Mouse (Mus musculus): ENCODE results near the gene Arl5a.
A peak's percentile ranks its signal among the peaks of the same experiment; 100 is the strongest.

Gene Arl5a

DNA sequence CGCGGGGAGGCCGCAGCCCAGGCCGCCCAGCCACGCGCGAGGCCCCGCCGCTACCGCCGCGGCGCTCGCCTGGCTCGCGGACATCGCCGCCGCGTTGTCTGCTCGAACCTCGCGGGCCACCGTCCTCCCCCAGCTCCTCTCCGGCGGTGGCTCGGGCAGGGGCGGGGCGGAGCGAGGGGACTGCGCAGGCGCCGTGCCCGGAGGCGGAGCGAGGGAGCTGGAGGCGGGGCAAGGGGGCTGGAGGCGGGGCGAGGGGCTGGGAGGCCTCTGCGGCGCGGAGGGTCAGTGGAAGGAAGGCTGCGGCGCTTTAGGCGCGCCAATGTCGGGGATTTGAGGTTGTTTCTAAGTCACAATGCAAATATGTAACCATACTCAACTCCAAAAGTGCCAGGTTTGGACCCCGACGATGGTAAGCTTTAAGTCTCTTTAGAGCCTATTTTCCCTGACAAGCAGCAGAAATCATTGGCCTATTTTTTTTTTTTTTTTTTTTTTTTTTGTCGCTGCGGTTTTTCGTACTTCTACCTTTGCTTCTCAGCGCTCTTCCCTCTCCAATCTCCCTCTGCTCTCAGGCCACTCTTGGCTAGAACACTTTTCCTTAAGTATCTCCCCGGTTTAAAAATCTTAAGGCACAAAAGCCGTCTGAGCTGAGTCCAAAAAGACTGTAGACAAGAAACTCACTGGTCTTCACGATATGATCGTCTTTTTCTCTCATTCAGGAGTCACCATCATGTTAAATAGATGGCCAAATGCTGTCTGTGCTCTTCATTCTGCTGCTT, at the start of gene Arl5a:
TSS of gene Arl5a (minus strand) at position 155 of the 776 bp plus-strand sequence.
- peak; percentile 98 for DNase-seq (ENCODE audit: low spot score)

DNA sequence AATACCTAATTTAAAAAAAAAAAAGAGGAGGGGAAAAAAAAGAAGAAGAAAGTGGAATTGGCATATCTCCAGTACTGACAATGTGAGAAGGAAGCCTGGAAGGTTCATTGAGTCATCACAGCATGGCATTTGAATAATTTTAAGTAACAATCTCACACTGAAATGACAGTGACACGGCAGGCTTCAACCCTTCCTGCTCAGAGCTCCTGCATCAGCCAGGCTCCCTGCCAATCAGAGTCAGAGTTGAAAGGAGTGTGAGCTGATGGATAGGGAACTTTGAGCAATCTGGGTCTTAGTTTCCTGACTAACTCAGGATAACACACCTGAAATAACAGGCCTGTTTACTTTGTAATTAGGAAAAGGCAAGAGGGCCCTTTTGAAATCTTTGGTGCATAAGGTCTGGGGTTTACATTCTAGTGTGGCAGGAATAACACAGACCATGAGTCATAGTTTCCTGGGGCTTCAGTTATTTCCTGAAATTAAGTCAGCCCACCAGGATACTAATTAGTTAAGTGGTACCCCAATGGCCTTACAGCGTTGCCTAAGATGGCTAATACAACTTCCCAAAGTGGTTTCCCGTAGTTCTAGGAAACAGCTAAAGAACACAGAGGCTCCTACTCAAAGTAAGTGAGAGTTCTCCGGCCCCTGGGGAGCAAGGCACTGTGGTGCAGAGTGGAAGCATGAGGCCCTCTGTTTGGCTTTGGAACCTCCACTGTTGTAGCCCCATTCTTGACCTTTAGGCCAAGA, 47.0 kb upstream of the Arl5a start:
- no peak for DNase-seq (ENCODE audit: low spot score)

DNA sequence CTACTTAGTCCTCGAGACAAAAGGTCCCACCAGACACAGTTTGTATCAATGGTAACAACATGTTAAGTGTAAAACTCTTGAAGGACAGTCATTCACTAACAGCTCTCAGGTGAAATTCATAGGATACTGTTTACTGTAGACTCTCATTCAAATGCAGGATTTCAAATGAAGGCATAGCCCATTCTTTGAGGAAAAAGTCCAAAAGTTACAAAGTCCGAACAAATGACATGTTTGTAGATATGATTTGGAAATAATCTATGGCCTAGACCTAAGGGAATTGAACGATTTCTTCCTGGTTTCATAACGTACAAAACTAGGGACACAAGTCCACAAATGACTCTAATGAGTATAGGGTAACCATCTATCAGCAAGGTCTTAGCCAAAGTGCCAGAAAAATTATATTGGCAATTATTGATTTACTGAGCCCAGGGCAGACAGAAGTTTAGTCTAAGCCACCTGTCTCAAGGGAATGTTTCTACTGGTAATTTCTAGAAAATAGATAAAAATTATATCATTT, 45.4 kb upstream of the Arl5a start:
- no peak for DNase-seq (ENCODE audit: low spot score)

GRCm38 (mm10) chr2:52467629-52468028, 42.9 kb upstream of the Arl5a start:
- no peak for DNase-seq (ENCODE audit: low spot score)

- no peak for DNase-seq (ENCODE audit: low spot score)
Observed at GRCm38 (mm10) chr2:52461206-52461967, 36.7 kb upstream of the Arl5a start.

DNA sequence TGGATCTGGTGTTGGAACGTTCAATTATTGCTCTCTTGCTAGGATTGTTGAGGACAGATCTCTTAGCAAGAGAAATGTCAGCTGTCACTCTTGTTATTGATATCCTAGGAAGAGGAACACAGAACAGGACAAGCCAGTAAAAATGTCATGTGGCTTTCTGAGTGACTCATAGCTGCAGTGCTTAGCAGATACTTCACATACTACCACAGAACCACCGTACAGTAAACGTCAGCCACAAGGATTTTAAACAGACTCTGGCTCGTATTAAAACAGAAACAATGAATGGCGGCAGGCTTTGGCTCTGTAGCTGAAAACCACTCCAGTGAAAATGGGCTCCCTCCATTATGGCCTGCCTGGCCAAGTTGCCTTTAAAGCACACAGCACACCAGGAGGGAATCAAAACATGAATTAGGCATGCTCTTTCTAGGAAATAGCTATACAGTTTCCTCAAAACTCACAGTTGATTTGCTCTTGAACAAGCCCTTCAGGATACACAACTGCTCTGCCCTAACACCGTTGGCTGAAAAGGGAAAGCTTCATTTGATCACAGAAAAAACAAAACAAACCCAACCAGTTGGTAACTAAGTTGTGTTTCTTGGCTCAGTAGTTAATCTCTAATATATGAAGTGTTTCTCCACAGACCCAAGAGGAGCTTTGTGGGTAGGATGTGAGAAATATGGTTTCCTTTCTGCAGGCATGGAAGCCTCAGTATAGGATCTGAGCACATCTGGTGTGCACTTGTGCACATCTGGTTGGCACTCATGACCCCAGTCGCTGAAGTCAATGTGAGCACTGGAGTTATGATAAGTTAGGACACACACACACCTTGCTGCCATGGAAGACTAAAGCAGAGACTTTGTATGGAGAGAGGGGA, 31.1 kb upstream of the Arl5a start:
- DNase-seq (ENCODE audit: low spot score): no peak

DNA sequence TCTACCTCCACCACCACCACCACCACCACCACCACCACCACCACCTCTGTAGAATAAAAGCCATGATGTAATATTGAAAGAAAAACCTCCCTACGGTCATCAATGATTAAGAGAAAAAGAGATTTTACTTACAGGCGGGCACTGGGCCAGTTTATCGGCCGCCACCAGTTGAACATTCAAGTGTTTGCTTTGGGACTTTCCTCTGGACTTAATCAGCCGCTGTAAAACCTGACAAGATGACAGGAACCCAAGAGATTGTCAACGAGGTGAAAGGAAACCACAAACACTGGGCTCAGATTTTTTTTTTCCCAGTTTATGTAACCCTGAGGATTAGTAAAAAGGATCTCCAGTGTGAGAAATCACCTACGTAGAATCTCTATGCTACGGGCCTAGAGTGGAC, 25.1 kb upstream of the Arl5a start:
- DNase-seq (ENCODE audit: low spot score): no peak

- no peak for DNase-seq (ENCODE audit: low spot score)
Observed at GRCm38 (mm10) chr2:52448916-52449315, 24.2 kb upstream of the Arl5a start.

- DNase-seq (ENCODE audit: low spot score): no peak
Observed at GRCm38 (mm10) chr2:52446648-52447047, 21.9 kb upstream of the Arl5a start.

GRCm38 (mm10) chr2:52442125-52442524, 17.4 kb upstream of the Arl5a start:
- DNase-seq (ENCODE audit: low spot score): no peak

DNA sequence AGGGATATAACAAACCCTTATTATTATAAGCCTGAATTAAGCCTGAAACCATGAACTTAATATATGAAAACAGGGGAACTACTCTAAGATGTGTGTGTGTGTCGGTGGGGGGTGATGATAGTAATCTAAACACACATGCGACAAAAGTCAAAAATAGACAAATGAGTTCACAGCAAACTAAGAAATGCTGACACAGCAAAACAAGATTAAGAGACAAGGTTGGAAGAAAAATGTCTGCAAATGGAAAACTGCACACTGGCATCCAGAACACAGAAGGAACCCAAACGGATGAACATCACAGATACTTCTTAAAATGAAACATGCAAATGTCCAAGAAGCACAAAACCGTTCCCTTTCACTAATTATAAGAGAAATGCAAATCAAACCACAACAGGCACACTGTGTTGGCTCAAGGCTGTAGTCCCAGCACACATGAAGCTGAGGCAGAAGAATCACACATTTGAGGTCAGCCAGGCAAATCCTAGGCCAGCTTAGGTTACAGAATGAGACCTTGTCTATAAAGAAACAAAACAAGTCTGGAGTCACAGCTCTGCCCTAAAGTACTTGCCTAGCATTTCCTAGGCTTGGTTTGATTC, 15.8 kb upstream of the Arl5a start:
- DNase-seq (ENCODE audit: low spot score): no peak

DNA sequence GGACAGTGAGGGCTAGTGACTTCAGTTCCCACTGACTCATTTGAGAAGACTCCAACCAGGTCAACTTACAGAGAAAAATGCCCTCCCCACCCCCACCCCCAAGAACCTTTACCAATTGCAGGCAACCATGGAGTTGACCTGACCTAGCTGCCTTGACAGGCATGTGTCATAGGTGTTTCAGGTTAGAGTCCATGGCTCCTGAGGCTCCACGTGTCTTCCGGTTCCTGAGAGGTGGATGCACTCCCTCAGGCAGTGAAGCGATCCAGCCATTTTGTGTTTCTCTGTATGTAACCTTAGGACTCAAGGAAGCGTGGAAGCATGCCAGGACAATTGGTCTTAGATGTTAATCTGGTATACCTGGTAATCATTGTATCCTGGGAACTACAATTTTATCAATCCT, 13.7 kb upstream of the Arl5a start:
- no peak for DNase-seq (ENCODE audit: low spot score)

DNA sequence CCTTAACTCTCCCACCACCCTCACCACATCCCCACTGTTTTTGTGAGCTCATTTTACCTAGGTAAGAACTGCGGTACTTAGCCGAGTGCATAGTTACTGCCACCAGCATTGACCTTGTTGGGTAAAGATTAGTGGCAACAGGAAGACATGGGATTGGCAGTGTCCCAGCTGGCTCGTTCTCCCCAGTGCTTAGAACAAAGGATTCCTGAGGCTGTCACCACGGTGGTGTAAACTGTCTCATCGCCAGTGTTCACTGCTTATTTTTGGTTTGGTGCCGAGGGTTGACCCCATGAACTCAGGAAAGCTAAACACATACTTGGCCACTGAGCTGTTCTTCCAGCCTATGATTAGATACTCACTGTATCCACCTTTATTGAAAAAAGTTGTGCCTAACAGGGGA, 13.3 kb upstream of the Arl5a start:
- DNase-seq (ENCODE audit: low spot score): peak; percentile 29

DNA sequence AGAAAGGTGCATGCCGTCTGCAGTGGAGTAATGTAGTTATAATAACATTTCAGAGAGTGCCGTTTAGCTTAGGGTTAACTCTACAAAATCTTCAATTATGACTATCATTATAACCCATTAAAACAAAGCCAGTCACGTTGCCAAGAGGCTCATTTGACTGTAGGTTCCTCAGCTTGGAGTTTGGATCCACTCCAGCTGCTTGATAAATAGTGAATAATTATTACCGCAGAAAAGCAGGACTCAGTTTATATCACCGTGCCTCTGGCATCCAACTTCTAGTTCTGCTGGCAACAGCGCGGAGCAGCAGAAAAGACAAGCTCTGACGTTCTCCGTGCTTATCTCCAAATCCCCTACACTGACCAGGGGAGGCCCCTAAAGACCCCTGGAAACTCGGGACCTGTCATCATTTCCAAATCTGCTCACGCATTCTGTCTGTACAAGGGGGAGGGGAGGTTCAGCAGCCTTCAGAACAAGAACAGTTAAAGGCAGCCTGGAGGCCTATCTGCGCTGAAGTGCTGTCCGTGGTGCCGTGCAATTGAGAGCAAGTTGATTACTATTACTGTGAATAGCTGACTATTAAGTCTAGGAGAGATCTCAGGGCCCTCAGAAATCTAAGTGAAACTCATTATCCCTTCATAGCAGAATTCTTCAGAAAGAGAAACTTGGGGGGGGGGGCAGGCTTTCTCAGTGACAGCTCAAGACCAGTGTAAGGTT, 11.4 kb upstream of the Arl5a start:
- DNase-seq (ENCODE audit: low spot score): no peak

DNA sequence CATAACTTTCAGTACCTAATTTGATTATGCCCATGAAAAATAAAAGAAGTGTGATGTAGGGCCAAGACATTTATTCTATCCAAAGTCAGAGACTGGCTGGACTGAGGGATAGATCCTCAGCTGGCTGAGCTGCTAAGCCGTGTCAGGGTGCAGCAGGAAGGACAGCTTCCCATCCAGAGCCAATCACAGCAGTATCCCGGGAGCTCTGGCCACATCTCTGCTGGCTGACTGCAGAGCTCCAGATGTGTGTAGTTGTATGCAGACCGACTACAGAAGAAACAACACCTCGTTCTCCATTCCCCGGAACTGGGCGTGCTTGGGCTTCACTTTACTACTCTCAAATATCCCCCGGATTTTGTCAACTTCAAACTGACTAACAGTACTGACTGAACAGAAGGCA, 8.7 kb upstream of the Arl5a start:
- DNase-seq (ENCODE audit: low spot score): no peak

DNA sequence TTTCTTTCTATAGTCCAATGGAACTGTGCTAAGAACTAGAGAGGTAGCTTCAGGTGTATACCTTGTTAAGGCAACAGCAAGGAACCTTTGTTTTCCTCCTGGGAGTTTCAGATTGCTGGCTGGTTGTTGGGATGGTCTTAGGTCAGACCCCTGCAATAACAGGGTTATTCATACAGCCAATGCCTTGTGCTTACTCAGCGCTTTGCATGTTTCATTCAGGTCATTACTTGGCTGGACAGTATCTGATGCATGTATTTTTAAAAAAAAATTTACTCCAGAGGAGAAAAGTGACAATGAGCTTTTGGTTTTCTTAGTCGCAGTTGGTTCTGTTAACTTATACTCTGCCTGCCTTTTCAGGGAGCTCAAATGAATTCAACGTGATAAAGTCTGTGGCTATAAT, 2.7 kb upstream of the Arl5a start:
- DNase-seq (ENCODE audit: low spot score): no peak

DNA sequence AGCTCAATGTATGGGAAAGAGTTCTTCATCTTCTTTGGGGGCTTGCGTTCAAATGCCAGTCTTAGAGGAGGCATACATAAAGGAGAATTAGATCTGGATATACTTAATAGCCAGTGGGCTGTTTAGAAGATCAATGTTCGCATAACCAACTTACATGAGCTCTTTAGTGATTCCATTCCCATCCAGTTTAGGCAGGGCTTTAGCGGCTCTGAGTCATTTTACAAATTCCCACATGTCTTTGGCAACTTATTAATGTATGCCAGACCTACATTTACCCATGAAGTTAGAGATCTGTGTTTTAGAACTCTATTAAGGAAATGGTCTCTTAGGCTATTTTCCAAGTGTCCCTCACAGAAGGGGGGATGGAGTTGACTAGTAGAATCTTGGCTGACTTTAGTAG, 1.3 kb upstream of the Arl5a start:
- no peak for DNase-seq (ENCODE audit: low spot score)

- DNase-seq (ENCODE audit: low spot score): no peak
Observed at GRCm38 (mm10) chr2:52425523-52425795, 758 bp upstream of the Arl5a start.

GRCm38 (mm10) chr2:52424248-52424728, 413 bp downstream of the Arl5a start:
- DNase-seq (ENCODE audit: low spot score): no peak

- no peak for DNase-seq (ENCODE audit: low spot score)
Observed at GRCm38 (mm10) chr2:52423611-52424247, 972 bp downstream of the Arl5a start.
